Mouse (Mus musculus) gonadal fat pad, adult 2 months (tissue): ENCODE measurements at regions not wholly inside any gene's neighbourhood (a gene's known extent, or its start where the extent isn't known, plus 50 kb on each side); places are given as distances from the start of the nearest gene placed in this dataset.

Experiments used
- DNase-seq: peaks from one replicate; pipeline ENCODE4 v3.0.0-alpha.2; 2012; ENCODE audit warnings: low read depth

DNA sequence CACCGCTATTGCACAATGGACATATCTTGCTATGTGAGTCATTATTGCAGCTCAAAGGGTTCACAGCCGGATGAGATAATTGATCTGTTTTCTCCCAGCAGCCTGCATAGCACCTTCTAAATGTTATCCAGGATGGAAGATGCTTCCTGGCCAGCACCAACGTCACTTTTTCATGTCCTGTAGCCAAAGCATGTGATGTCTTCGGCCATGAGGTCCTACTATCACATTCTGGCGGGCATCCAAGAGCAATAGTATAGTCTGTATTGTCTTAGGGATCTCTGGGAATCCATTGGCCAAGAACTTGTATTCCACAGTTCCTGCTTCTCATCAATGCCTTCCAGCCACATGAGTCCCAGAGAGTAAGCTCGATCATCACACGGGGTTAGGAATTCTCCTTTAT, 70.6 kb downstream of the Npy start:
- DNase-seq: no peak

DNA sequence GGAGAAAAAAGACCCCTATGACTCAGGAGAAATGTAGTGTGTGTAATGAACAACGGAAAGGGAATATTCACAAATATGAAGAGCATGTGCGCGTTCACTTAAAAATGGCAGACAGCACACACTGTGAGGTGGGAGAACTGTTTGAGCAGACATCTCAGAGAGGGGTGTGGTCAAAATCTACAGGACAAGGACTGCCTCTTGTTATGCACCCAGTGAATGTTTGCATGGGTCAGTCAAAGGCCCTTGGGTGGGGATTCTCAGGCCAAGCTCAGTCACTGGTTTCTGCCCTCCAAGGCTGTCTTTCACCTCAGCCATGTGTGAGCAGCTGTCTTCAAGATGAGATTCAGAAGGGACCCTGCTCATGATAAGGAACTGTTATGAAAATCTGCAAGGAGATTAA, 76.6 kb downstream of the Npy start:
- DNase-seq: no peak

DNA sequence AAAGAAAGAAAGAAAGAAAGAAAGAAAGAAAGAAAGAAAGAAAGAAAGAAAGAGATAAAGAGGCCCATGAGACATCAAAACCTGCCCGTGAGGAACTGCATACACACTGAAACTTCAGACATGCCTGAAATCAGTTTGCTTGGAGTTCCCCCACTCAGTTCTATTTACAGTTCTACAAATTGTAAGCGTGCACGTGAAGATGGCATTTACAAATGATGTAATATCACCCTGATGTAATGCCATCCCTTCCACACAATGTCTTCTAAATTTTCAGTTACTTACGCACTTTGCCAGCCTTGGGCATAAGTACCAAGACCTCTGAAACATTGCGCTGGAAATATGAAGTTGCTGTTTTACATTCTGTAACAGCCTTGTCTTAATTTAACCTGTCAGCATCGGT, 79.0 kb downstream of the Npy start:
- no peak for DNase-seq

DNA sequence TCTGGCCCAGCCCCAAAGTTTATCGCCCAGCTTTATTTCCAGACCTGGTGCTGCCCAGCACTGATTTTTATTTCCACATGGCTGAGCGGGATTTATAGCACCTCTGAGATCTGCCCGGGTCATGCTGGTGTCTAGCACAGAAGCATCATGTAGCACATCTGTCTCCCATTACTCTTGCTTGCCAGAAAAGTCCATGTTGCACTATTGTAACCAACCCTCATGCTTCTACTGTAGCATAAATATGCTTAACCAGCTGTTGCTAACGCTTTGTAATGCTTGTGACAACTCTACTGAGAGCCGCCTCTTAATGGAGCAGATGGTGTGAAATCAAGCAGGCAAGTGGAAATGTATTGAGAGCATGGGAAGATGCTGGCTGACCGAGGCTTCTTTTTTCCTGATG, 81.5 kb downstream of the Npy start:
- DNase-seq: no peak

DNA sequence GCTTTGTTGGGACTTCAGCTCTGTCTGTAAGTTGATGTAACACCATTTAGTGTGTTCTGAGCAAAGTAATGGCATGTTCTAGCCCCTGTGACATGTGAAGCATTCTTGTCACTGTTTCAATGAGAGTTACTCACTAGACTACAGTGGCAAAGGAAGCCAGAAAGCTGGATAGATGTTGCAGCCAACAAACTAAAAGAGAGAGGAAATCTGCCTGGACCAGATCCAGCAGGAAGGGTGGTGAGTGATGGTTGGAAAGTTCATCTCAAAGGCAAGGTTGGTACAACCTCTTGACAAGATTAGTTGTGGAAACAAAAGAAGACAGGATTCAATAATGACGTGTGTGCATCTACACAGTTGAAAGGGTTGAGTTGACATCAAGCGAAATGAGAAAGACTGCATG, 83.9 kb downstream of the Npy start:
- no peak for DNase-seq

DNA sequence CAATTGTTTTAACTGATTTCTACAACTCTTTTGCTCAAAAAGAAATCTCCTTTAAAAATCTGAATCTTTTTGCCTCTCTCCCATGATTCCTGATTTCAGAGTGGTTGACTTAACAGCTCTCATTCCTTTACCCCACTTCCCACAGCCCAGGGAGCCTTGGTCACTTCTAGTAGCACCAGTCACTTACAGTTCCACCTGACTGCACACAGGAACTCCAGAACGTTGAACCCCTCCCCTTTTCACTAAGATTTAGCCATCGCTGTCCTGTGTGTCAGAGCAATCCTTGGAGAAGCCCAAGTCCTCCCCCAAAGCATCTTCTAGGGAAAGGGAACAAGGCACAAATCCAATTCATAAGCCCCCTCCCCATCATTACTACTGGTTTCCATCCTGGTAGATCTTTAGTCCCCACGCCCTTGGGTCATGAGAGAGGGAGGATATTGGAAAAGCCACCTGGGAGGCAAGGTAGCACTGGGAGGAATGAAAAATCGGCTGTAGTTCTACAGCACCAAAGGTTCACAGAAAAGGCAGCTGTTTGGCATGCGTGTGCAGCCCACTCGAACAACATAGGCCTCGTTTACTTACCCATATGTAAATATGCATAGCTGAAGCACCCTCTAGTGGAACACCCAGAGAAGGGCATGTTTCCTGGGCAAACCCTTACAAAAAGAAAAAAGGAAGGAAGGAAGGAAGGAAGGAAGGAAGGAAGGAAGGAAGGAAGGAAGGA, 96.7 kb downstream of the Npy start:
- no peak for DNase-seq

DNA sequence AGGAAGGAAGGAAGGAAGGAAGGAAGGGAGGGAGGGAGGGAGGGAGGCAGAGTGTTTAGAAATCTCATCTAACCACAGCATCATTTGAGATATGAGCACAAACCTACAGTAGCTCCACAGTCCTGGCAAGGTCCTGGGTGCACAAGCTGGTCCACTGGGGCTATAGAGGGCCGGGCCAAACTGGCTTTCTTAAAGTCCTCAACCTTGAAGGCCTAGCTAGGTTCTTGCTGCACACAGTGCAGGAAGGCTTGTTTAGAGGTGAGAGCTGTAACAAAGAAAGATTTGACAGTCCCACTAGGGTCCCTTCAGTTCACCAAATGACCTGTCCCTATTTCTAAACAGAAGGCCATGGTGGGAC, 97.3 kb downstream of the Npy start:
- no peak for DNase-seq

DNA sequence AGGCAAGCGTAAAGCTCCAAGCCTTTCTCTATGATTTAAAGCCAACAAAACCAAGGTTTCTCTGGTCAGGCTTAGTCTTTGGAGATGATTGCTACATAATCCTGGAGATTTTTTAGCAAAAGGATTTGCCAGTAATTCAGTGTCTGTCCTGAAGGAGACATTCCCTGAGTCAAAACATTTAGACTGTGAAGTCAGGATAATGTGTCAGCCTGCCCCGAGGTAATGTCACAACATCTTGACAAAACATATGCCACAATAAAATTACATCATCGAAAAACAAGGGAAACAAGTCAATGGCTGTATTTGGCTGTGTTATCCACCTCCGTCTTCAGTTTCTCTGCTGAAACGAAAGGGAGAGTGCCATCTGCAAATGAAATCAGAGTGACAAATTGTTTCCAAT, 101.8 kb downstream of the Npy start:
- no peak for DNase-seq

DNA sequence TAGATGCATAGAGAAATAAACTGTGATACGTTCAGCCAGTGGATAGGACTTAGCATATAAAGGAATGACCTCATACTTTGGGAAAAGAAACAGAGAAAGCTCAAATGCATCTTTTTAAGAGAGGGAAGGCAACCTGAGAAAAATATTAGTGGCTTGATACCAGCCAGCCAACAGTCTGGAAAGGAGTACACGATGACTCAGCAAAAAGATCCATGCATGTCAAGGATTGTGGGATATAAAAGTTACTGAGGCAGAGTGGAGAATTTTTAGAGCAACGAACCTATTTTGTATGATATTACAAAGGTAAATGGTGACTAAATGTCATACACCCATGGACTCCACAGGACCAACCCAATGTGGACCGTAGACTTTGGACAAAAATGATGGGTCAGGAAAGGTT, 105.6 kb downstream of the Npy start:
- DNase-seq: no peak

DNA sequence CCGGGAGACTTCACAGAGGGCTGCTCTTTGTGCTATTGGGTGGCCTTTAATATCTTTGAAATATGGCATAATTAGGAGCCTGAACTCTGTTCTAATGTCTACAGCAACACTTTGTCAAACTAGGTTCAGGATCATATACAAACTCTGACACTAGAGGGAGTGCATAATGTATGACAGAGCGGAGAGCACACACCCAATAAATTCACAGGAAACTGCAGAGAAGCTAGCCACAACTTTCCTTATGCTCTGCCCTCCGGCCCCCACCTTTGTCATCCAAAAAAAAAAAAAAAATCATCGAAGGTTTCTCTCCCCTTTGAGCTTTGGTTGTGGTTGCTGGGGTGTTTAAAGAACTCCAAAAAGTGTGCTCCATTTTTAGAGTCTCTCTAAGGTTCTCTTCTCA, 107.6 kb downstream of the Npy start:
- no peak for DNase-seq

DNA sequence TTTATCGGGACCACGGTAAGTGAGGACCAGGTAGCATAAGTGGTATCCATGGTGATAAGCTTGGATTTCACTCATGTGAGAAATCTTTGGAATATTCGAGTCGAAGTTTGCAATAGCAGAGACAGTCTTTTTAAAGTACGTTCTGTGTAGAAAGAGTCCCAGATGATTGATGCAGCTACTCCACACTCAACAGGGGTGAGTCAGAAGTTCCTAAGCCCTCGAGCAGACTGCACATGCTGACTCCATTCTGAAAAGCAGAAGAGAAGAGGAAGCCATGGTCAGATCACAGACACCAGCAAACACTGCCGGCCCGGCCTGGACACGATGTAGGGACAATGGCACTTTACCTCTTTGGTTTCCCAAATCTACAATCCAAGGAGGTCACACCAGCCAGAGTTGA, 120.6 kb downstream of the Npy start:
- no peak for DNase-seq

DNA sequence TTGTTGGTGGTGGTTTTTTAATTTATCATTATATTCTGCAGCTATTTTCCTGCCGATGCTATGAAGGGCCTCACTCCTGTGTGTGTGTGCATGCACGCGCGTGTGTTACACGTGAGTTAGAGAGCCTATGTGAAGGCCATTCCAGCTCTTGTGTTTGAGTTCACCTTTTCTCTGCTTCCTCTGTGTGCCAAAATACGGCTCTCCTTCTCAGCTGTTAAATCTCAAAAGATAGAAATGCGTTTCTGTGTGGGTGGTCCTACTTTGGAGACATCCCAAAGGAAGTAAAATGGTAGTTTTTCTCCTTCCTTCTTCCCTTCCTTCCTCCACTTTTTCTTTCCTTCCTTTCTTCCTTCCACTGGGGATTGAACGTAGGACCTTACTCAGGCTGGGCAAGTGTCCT, 136.4 kb downstream of the Npy start:
- no peak for DNase-seq

DNA sequence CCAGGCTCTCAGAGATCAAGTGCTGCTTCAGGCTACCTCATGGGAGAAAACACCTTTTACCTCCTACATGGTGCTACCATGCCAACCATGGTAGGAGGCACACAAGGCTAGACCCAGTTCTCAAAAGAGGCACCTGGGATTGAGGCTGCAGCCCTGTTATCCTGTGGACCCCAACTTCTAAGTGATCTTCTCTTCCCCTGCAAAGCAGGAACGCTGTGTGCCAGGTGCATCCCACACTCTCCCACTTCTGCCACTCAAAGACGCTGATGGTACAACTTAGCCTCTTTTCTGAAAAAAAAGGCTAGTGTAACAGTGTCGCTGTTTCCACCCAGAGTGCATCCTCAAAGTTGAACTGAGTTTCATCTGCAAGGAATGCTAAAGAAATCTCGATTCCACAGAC, 138.7 kb downstream of the Npy start:
- DNase-seq: no peak

DNA sequence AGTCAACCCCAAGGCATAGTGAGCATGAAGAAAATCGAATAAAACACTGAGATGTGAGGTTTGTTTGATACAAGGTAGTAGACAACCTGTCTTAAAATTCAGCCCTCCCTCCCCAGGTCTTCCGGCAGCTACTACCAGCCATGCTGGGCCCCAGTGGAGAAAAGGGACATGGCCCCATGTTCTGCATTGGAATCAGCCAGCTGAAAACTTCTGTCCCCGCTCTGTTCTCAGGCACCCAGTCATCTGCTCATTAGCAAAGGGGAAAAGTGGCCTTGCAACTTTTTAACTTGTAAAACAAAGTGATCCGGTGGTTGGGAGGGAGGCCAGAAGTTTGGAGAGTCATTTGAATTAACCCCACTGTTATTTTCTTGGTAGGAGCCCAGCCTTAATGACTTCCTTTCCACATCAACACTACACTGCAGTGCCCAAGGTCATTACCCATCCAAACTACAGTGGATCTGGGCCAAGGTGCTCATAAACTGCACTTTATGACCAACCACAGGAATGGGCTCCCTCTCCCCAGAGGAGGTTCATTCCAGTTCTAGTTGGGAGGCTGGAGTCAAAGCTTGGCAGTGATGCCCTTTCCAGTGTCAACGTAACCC, 143.5 kb downstream of the Npy start:
- DNase-seq: no peak

DNA sequence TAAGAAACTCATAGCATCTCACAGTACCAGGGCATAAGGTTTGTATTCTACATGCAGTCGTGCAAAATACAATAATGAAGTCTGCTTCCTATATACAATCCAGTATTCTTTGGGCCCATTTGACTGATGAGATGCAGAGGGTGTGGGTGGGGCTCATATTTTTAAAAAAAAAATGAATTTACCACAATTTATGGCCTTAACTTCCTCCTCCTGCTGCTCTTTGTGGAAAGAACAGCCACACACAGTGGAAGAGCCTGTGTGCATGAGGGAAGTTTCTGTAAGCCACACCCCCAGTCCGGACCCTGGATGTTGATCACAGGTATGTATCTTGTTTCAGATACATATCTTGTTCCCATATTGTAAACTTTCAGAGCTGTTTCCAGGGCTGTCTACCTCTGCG, 143.5 kb upstream of the Mpp6 start:
- DNase-seq: no peak

DNA sequence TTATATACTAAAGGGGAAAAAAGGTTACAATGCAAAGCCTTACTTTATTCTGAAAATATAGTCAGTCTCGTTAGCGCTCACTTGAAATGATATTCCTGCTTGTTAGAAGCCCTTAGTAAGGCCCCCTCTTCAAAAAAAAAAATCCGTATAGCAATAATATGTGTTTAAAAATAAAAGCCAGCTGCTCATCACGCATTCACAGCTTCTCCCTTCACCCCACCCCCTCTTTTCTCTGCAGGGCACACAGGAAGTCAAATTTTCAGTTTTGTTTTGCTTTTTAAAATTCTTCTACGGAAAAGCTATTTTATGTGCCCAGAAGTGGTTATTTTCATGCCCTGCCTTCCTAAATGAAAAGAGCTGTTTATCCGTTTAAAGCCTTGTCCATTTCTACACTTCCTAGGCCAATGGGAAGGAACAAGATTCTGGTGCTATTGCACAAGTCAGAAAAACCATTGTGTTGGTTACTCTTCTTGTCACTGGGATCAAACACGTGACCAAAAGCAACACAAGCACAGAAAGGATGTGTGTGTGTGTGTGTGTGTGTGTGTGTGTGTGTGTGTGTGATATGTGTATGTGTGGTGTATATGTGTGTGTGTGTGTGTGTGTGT, 136.7 kb upstream of the Mpp6 start:
- no peak for DNase-seq

DNA sequence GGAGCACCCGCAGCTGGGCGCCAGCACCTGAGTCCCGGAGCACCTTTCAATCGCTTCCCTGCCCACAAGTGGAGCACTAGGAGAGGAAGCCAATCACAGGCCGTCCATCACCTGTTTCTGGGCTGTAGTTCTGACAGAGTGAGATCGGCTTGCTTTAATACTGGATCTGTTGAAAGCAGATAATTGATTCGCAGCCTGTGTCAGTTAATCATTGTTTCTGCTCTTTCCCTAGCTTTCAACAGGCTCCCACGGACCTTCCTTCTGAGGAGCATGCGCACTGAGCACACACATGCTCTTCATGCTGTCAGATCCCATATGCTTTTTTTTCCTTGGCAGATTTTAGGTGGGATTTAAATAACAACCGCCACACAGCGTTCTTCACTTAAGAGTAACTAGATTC, 132.3 kb upstream of the Mpp6 start:
- DNase-seq: no peak

DNA sequence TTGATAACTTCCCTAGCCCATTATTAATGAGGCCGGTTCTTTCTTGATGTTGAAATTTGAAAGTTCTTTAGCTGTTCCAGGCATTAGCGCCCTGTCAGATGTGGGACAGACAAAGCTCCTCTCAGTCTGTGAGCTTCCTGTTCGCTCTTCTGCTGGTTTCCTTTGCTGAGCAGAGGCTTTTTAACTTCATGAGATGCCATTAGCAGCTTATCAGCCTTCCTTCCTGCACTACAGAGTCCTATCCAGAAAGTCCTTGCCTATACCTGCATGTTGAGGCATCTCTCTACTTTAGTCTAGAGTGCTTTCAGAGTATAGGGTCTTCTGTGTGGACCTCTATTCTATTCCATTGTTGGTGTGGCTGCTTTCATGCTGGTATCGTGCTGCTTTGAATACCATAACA, 126.3 kb upstream of the Mpp6 start:
- no peak for DNase-seq

DNA sequence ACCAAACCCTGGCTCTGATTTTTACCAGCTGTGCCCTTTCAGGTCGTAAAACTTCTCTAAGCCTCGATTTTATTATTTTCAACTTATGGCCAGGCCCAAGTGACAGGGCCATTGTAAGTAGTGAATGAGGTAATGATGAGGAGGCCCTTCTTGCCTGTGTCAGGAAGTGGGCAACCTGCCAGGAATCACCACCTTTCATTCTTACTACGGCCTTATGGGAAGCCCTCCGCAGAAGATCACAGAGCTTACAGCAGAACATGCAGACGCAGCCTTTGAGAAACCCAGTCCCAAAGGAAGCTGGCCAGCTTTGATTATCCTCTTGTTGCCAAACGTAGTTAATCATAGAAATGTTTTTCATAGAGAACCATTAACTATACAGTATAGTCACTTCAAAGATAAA, 124.9 kb upstream of the Mpp6 start:
- no peak for DNase-seq

DNA sequence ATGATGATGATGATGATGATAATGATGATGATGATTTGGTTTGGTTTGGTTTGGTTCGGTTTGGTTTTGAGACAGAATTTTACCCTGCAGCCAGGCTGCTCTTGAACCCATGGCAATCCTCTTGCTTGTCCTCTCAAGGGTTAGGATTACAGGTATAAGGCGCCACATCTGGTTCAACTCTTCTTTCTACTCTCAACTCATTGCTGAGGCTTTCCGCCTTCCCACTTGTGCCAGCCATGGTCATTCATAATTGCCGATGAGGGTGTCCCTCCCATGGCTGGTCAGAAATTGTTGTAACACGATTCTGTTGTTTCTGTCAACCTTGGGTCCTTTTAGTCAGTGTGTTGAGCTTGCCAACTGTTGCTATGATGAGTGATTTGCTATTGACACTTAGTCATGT, 122.9 kb upstream of the Mpp6 start:
- DNase-seq: no peak

DNA sequence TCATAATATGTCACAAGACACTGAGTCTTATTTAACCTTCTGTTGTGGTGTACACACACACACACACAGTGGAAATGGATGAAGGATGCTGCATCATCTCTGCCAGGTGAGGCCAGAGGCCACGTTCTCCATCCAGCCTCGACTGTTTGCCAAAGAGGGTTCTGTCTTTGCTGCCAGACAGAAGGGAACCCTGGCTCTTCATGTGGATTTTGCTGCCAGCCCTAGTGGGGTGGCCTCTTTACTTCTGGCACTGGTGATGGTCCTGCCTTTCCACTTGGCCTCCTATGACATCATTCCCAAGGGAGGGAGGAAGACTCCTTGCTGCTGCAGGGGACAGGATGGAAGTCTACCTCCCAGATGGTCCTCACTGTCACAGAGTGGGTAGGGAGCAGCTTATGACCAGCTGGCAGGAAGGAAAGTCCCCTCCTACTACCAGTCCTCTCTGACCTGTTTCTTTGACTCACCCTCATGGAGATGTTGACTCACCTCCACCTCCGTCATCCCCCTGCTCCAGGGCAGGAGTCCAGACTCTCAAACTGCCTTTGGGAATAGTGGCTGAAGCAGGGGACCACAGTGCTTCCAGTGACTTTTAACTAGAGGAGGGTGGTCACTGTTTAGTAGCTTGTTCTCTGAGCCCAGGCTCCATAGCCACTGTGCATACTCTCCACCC, 122.4 kb upstream of the Mpp6 start:
- DNase-seq: no peak

DNA sequence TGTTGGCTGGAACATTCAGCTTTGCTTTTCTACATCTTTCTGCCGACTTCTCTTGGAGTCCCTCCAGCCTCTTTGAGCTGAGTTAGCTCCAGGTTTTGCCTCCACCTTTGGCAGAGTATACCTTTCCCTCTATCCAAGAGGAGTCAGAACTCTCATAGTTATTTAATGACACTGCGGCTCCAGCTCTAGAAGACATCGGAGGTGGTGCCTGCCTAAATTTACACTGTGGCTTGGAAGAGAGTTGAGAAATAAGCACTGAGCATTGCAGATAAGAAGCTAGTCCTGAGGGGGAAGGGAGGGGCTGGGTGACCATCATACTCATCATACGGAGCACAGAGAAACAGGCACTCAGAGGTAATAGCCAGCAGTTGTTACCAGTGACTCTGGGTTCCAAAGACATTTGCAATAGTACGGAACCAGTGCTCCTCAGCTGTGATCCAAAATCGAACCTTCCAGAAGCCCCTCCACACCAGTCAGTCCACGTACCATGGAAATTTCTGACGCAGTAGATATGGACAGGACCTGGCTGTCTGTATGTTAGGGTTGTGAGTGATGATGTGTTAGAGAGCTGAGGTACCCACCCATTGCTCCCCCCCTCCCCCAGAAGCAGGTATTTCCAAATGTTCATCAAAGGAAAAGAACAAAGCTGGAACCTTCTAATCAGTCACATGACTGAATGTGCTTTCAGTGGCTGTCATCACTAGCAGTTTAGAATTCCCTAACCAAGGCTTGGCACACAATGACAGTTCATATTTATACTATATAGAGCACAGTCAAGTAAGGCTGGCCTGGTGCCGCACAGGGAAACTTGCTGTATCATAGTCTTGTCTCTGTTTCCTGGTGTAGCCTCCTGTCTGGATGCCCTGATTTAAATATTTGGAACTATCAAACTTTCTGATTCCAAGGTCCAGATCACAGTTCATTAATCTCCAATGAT, 120.2 kb upstream of the Mpp6 start:
- DNase-seq: no peak
